Mouse (Mus musculus) heart, adult 10 weeks (tissue): Measurements from ENCODE around the gene Rhag. TPM values are rescaled to one million over a fixed set of nuclear protein-coding genes. Genes with fewer than 3 reads are reported as not detected.

ENCODE experiments used
- polyA plus RNA-seq: library from polyadenylated mRNA; stranded (reverse); fragments of 350-450 nt; fragmentation: Illumina TruSeq; extraction: RNeasy Lipid Tissue Mini Kit (QIAGEN cat#74804); gene quantifications from one replicate; pipeline ENCODE4 v1.2.3, GENCODE M21; 2014; ENCODE audit warnings: low read depth, low replicate concordance

Rhag gene
- not detected for polyA plus RNA-seq

GRCm38 (mm10) chr17:40810934-40811333 lies at the start of gene Rhag:
Gene Rhag, plus strand, starts transcription at chr17:40811126.

GRCm38 (mm10) chr17:40806953-40807572 lies 3.9 kb upstream of the Rhag start, which contains the start of gene Crisp2:
Gene Crisp2, minus strand, starts transcription at chr17:40807003.

GRCm38 (mm10) chr17:40879924-40880691 lies 69.2 kb downstream of the Rhag start, which contains the start of gene 9130008F23Rik:
Gene 9130008F23Rik, minus strand, starts transcription at chr17:40880559.

Other genes starting within 250 kb of the Rhag start
- not detected for gene Esp6, start 249.6 kb upstream of the Rhag start, polyA plus RNA-seq
- gene Esp4, start 212.5 kb upstream of the Rhag start, polyA plus RNA-seq = not detected
- not detected for gene Esp3, start 179.1 kb upstream of the Rhag start, polyA plus RNA-seq
- not detected for gene Esp1, start 84.0 kb upstream of the Rhag start, polyA plus RNA-seq
- gene Crisp2, start 4.1 kb upstream of the Rhag start, polyA plus RNA-seq = not detected
- gene 9130008F23Rik, start 69.4 kb downstream of the Rhag start, polyA plus RNA-seq = 0.89 TPM
- not detected for gene Glyatl3, start 103.2 kb downstream of the Rhag start, polyA plus RNA-seq
- 94.2 TPM for gene Mut, start 123.6 kb downstream of the Rhag start, polyA plus RNA-seq
- 8.7 TPM for gene Cenpq, start 123.9 kb downstream of the Rhag start, polyA plus RNA-seq